Mouse (Mus musculus): ENCODE measurements around the gene Dync2h1.

- TF ChIP-seq CTCF (IDR thresholded peaks at IDR 0.05; ENCODE audit: control insufficient read depth, insufficient read depth, low read length), result no peak
- TF ChIP-seq POLR2A (IDR thresholded peaks at IDR 0.05; ENCODE audit: borderline replicate concordance, control insufficient read depth, low read depth, low read length), result no peak
Measured at GRCm38 (mm10) chr9:7167339-7167998, 16.8 kb downstream of the Dync2h1 start.

All from bone marrow, adult 2 months (tissue).